Mouse (Mus musculus) skeletal muscle tissue, postnatal 0 days (tissue): Measurements from ENCODE around the gene Cmtm5. TPM values are rescaled to one million over a fixed set of nuclear protein-coding genes. Genes with fewer than 3 reads are reported as not detected.
A peak's percentile ranks its signal among the peaks of the same experiment; 100 is the strongest.

ENCODE experiments used
- microRNA counts: library from miRNA; unstranded; fragments of <30 nt; microRNA quantifications from one replicate; lab custom pipeline; 2015
- microRNA-seq, 2 experiments: library from miRNA; unstranded; fragments of <30 nt; microRNA quantifications; one replicate each; pipeline ENCODE4; 2016
- polyA plus RNA-seq: library from polyadenylated mRNA; unstranded; fragments of >200 nt; fragmentation: Nextera tagmentation; extraction: Ambion mirVana; gene quantifications from 2 replicates; pipeline ENCODE4 v1.2.1, GENCODE M21; 2015

Cmtm5 gene
- 8.2 and 10.1 TPM in 2 replicates for polyA plus RNA-seq

GRCm38 (mm10) chr14:54935904-54936830 lies at the start of gene Cmtm5:
TSS of gene Cmtm5 (plus strand) at chr14:54936261.

GRCm38 (mm10) chr14:54892200-54892599 lies 43.9 kb upstream of the Cmtm5 start, which contains the start of gene Pabpn1:
TSS of gene Pabpn1 (plus strand) at chr14:54892500.

GRCm38 (mm10) chr14:54912886-54913285 lies 23.2 kb upstream of the Cmtm5 start, which contains the start of gene Slc22a17:
TSS of gene Slc22a17 (minus strand) at chr14:54913132.

GRCm38 (mm10) chr14:54925349-54926342 lies 10.4 kb upstream of the Cmtm5 start, which contains the start of gene Efs:
TSS of gene Efs (minus strand) at chr14:54926126.

GRCm38 (mm10) chr14:54932645-54933150 lies 3.4 kb upstream of the Cmtm5 start, which contains the start of gene Il25:
TSS of gene Il25 (plus strand) at chr14:54932695.

GRCm38 (mm10) chr14:54966320-54966977 lies 30.4 kb downstream of the Cmtm5 start, which contains the start of gene Myh6:
TSS of gene Myh6 (minus strand) at chr14:54966927.

GRCm38 (mm10) chr14:54976633-54977032 lies 40.6 kb downstream of the Cmtm5 start, which contains the start of gene Gm17428:
TSS of gene Gm17428 (plus strand) at chr14:54976933.

MicroRNA genes within 50 kb of the gene (microRNA counts, 519-probe panel; counts per million panel counts)
- microRNA mmu-miR-208a (lab: Ali Mortazavi, UCI), result 296 counts per million, percentile 58 among the panel's probes with 10 or more counts
- microRNA mmu-miR-208b (lab: Ali Mortazavi, UCI), result 3,733 counts per million, percentile 78 among the panel's probes with 10 or more counts

Small RNA genes lying within 50 kb of the gene (microRNA-seq; reads per million reads assigned to microRNA genes)
- gene Mir208a, result 13.3 to 14.4 reads per million in 2 experiments
- 618 to 838 reads per million in 2 experiments for gene Mir208b

Other genes starting within 250 kb of the Cmtm5 start
- gene Acin1, start 249.3 kb upstream of the Cmtm5 start, polyA plus RNA-seq, result 42.8 and 46.2 TPM in 2 replicates
- gene Gm29776, start 237.4 kb upstream of the Cmtm5 start, polyA plus RNA-seq, result 0.11 and 0.12 TPM in 2 replicates
- not detected in 2 replicates for gene Cebpe, start 224.1 kb upstream of the Cmtm5 start, polyA plus RNA-seq
- 3.8 and 5.9 TPM in 2 replicates for gene Slc7a8, start 154.3 kb upstream of the Cmtm5 start, polyA plus RNA-seq
- not detected in 2 replicates for gene Rnf212b, start 122.1 kb upstream of the Cmtm5 start, polyA plus RNA-seq
- gene Homez, start 65.3 kb upstream of the Cmtm5 start, polyA plus RNA-seq, result 3.6 and 4.1 TPM in 2 replicates
- 0.97 and 2.3 TPM in 2 replicates for gene Ppp1r3e, start 58.7 kb upstream of the Cmtm5 start, polyA plus RNA-seq
- gene Bcl2l2, start 52.9 kb upstream of the Cmtm5 start, polyA plus RNA-seq, result 2.9 and 3.6 TPM in 2 replicates
- 0.12 and 0.30 TPM in 2 replicates for gene Gm20521, start 52.8 kb upstream of the Cmtm5 start, polyA plus RNA-seq
- 36.7 and 49.3 TPM in 2 replicates for gene Pabpn1, start 43.8 kb upstream of the Cmtm5 start, polyA plus RNA-seq
- gene Slc22a17, start 23.1 kb upstream of the Cmtm5 start, polyA plus RNA-seq, result 15.8 and 18.4 TPM in 2 replicates
- 14.8 and 17.7 TPM in 2 replicates for gene Efs, start 10.1 kb upstream of the Cmtm5 start, polyA plus RNA-seq
- gene Il25, start 3.6 kb upstream of the Cmtm5 start, polyA plus RNA-seq, result 0.45 and 0.50 TPM in 2 replicates
- gene Myh6, start 30.7 kb downstream of the Cmtm5 start, polyA plus RNA-seq, result 20.8 and 25.5 TPM in 2 replicates
- gene Gm17428, start 40.7 kb downstream of the Cmtm5 start, polyA plus RNA-seq, result not detected in 2 replicates
- 228 and 232 TPM in 2 replicates for gene Myh7, start 58.4 kb downstream of the Cmtm5 start, polyA plus RNA-seq
- 42.6 and 46.5 TPM in 2 replicates for gene Ngdn, start 79.2 kb downstream of the Cmtm5 start, polyA plus RNA-seq
- 0.94 TPM in 2 replicates for gene Zfhx2, start 156.1 kb downstream of the Cmtm5 start, polyA plus RNA-seq
- gene Thtpa, start 158.5 kb downstream of the Cmtm5 start, polyA plus RNA-seq, result 11.7 and 12.7 TPM in 2 replicates
- 5.8 and 6.8 TPM in 2 replicates for gene Ap1g2, start 170.3 kb downstream of the Cmtm5 start, polyA plus RNA-seq
- gene Jph4, start 180.7 kb downstream of the Cmtm5 start, polyA plus RNA-seq, result 0.37 and 0.58 TPM in 2 replicates